Mouse (Mus musculus): Measurements from ENCODE around the gene Tmem110. TPM values are rescaled to one million over a fixed set of nuclear protein-coding genes. Genes with fewer than 3 reads are reported as not detected.

Tmem110 gene
- polyA plus RNA-seq, 1 experiment from 2014 or later = 26.4 TPM

- Histone ChIP-seq H3K27ac (ENCODE audit: low read length) (no peak overlapping the region), H3K4me1 (ENCODE audit: control insufficient read depth, insufficient read depth, low read length) (no peaks in the 10 kb centered on the region), H3K27me3 (ENCODE audit: control insufficient read depth, insufficient read depth, low read length) (no peaks in the 10 kb centered on the region), H3K4me3 (replicated peaks; ENCODE audit: low read length) (no peak overlapping the region), H3K36me3 (ENCODE audit: control insufficient read depth, insufficient read depth, low read length) (no peaks in the 10 kb centered on the region), H3K9ac (ENCODE audit: low read length) (no peak overlapping the region), H3K4me2 (ENCODE audit: low read depth, low read length) (no peak overlapping the region), H3K9me3 (replicated peaks; ENCODE audit: control insufficient read depth, low read length) (no peaks in the 10 kb centered on the region)
- WGBS = 88% methylated on average over 3 of the region's 3 CpGs
- no peak for ATAC-seq (ENCODE audit: insufficient read depth, low FRiP score)
These were observed 29.9 kb downstream of the Tmem110 start for GRCm38 (mm10) chr14:30855316-30855715.

GRCm38 (mm10) chr14:30856885-30857507 lies 31.6 kb downstream of the Tmem110 start:
- Histone ChIP-seq H3K9me3 (replicated peaks; ENCODE audit: control insufficient read depth, low read length) (no peaks in the 10 kb centered on the region), H3K27me3 (ENCODE audit: control insufficient read depth, insufficient read depth, low read length) (no peaks in the 10 kb centered on the region), H3K4me3 (replicated peaks; ENCODE audit: low read length) (no peak overlapping the region), H3K4me1 (ENCODE audit: control insufficient read depth, insufficient read depth, low read length) (peaks cover 7% of the 10 kb centered on the region; the same call in 1 of the 2 replicates), H3K4me2 (ENCODE audit: low read depth, low read length) (no peak overlapping the region), H3K9ac (ENCODE audit: low read length) (no peak overlapping the region), H3K27ac (ENCODE audit: low read length) (no peak overlapping the region), H3K36me3 (ENCODE audit: control insufficient read depth, insufficient read depth, low read length) (no peaks in the 10 kb centered on the region)
- WGBS = 63% methylated on average over 10 of the region's 10 CpGs
- no peak for ATAC-seq (ENCODE audit: insufficient read depth, low FRiP score)

- Histone ChIP-seq H3K9ac (ENCODE audit: low read length) (no peak overlapping the region), H3K4me1 (ENCODE audit: control insufficient read depth, insufficient read depth, low read length) (peaks cover 11% of the 10 kb centered on the region; the same call in 1 of the 2 replicates), H3K27me3 (ENCODE audit: control insufficient read depth, insufficient read depth, low read length) (no peaks in the 10 kb centered on the region), H3K27ac (ENCODE audit: low read length) (no peak overlapping the region), H3K36me3 (ENCODE audit: control insufficient read depth, insufficient read depth, low read length) (no peaks in the 10 kb centered on the region), H3K4me2 (ENCODE audit: low read depth, low read length) (no peak overlapping the region), H3K9me3 (replicated peaks; ENCODE audit: control insufficient read depth, low read length) (no peaks in the 10 kb centered on the region), H3K4me3 (replicated peaks; ENCODE audit: low read length) (no peak overlapping the region)
- no peak for ATAC-seq (ENCODE audit: insufficient read depth, low FRiP score)
- 79% methylated on average over 4 of the region's 4 CpGs for whole genome bisulfite sequencing
These were observed 32.6 kb downstream of the Tmem110 start for GRCm38 (mm10) chr14:30857990-30858389.

- ATAC-seq (ENCODE audit: insufficient read depth, low FRiP score) = peak; percentile 77
- no peaks in the 10 kb centered on the region for H3K9me3 ChIP-seq (replicated peaks; ENCODE audit: control insufficient read depth, low read length)
- peak overlapping the region; percentile 50; the same call in 1 of the 2 replicates for H3K27ac ChIP-seq (ENCODE audit: low read length)
- no peaks in the 10 kb centered on the region for H3K27me3 ChIP-seq (ENCODE audit: control insufficient read depth, insufficient read depth, low read length)
- H3K4me2 ChIP-seq (ENCODE audit: low read depth, low read length) = peak overlapping the region; percentile 9
- H3K4me3 ChIP-seq (replicated peaks; ENCODE audit: low read length) = no peak overlapping the region
- peaks cover 15% of the 10 kb centered on the region; the same call in 1 of the 2 replicates for H3K4me1 ChIP-seq (ENCODE audit: control insufficient read depth, insufficient read depth, low read length)
- peak overlapping the region; percentile 2; the same call in 1 of the 2 replicates for H3K9ac ChIP-seq (ENCODE audit: low read length)
- H3K36me3 ChIP-seq (ENCODE audit: control insufficient read depth, insufficient read depth, low read length) = no peaks in the 10 kb centered on the region
- 34% methylated on average over 16 of the region's 16 CpGs for WGBS
These were observed 36.2 kb downstream of the Tmem110 start for GRCm38 (mm10) chr14:30861421-30862125.

- Histone ChIP-seq H3K27ac (ENCODE audit: low read length) (no peak overlapping the region), H3K36me3 (ENCODE audit: control insufficient read depth, insufficient read depth, low read length) (no peaks in the 10 kb centered on the region), H3K27me3 (ENCODE audit: control insufficient read depth, insufficient read depth, low read length) (no peaks in the 10 kb centered on the region), H3K4me2 (ENCODE audit: low read depth, low read length) (no peak overlapping the region; the same call in 1 of the 2 replicates), H3K4me3 (replicated peaks; ENCODE audit: low read length) (no peak overlapping the region), H3K4me1 (ENCODE audit: control insufficient read depth, insufficient read depth, low read length) (peaks cover 15% of the 10 kb centered on the region; the same call in 1 of the 2 replicates), H3K9ac (ENCODE audit: low read length) (0 out of 2 replicates have a peak overlapping the region, but pooled peaks have one; percentile 2), H3K9me3 (replicated peaks; ENCODE audit: control insufficient read depth, low read length) (no peaks in the 10 kb centered on the region)
- no peak for ATAC-seq (ENCODE audit: insufficient read depth, low FRiP score)
- 65% methylated on average over 9 of the region's 9 CpGs for WGBS
These were observed 37.0 kb downstream of the Tmem110 start for GRCm38 (mm10) chr14:30862368-30862767.

GRCm38 (mm10) chr14:30865311-30865710 lies 39.9 kb downstream of the Tmem110 start:
- Histone ChIP-seq H3K4me3 (replicated peaks; ENCODE audit: low read length) (no peak overlapping the region), H3K4me1 (ENCODE audit: control insufficient read depth, insufficient read depth, low read length) (peaks cover 15% of the 10 kb centered on the region; the same call in 1 of the 2 replicates), H3K4me2 (ENCODE audit: low read depth, low read length) (no peak overlapping the region), H3K27me3 (ENCODE audit: control insufficient read depth, insufficient read depth, low read length) (no peaks in the 10 kb centered on the region), H3K27ac (ENCODE audit: low read length) (no peak overlapping the region), H3K36me3 (ENCODE audit: control insufficient read depth, insufficient read depth, low read length) (no peaks in the 10 kb centered on the region), H3K9me3 (replicated peaks; ENCODE audit: control insufficient read depth, low read length) (no peaks in the 10 kb centered on the region), H3K9ac (ENCODE audit: low read length) (no peak overlapping the region)
- WGBS = 79% methylated on average over 3 of the region's 3 CpGs
- ATAC-seq (ENCODE audit: insufficient read depth, low FRiP score) = no peak

GRCm38 (mm10) chr14:30867042-30867441 lies 41.7 kb downstream of the Tmem110 start:
- no peak overlapping the region for H3K27ac ChIP-seq (ENCODE audit: low read length)
- 22% methylated on average over 5 of the region's 5 CpGs for WGBS
- peaks cover 8% of the 10 kb centered on the region; the same call in 1 of the 2 replicates for H3K4me1 ChIP-seq (ENCODE audit: control insufficient read depth, insufficient read depth, low read length)
- H3K27me3 ChIP-seq (ENCODE audit: control insufficient read depth, insufficient read depth, low read length) = no peaks in the 10 kb centered on the region
- H3K9me3 ChIP-seq (replicated peaks; ENCODE audit: control insufficient read depth, low read length) = no peaks in the 10 kb centered on the region
- H3K4me3 ChIP-seq (replicated peaks; ENCODE audit: low read length) = no peak overlapping the region
- no peaks in the 10 kb centered on the region for H3K36me3 ChIP-seq (ENCODE audit: control insufficient read depth, insufficient read depth, low read length)
- no peak overlapping the region for H3K4me2 ChIP-seq (ENCODE audit: low read depth, low read length)
- ATAC-seq (ENCODE audit: insufficient read depth, low FRiP score) = 0 out of 2 replicates have a peak, but pooled peaks have one; percentile 42
- no peak overlapping the region for H3K9ac ChIP-seq (ENCODE audit: low read length)

- no peaks in the 10 kb centered on the region for H3K4me1 ChIP-seq (ENCODE audit: control insufficient read depth, insufficient read depth, low read length)
- H3K36me3 ChIP-seq (ENCODE audit: control insufficient read depth, insufficient read depth, low read length) = no peaks in the 10 kb centered on the region; the same call in 1 of the 2 replicates
- H3K4me3 ChIP-seq (replicated peaks; ENCODE audit: low read length) = no peak overlapping the region
- H3K9ac ChIP-seq (ENCODE audit: low read length) = no peak overlapping the region
- H3K27me3 ChIP-seq (ENCODE audit: control insufficient read depth, insufficient read depth, low read length) = no peaks in the 10 kb centered on the region
- no peak overlapping the region for H3K27ac ChIP-seq (ENCODE audit: low read length)
- no peak for ATAC-seq (ENCODE audit: insufficient read depth, low FRiP score)
- H3K4me2 ChIP-seq (ENCODE audit: low read depth, low read length) = no peak overlapping the region
- 79% methylated on average over 10 of the region's 10 CpGs for WGBS
- no peaks in the 10 kb centered on the region for H3K9me3 ChIP-seq (replicated peaks; ENCODE audit: control insufficient read depth, low read length)
These were observed 43.4 kb downstream of the Tmem110 start for GRCm38 (mm10) chr14:30868826-30869225.

GRCm38 (mm10) chr14:30869391-30869801 lies 44.0 kb downstream of the Tmem110 start:
- H3K36me3 ChIP-seq (ENCODE audit: control insufficient read depth, insufficient read depth, low read length) = no peaks in the 10 kb centered on the region; the same call in 1 of the 2 replicates

More at GRCm38 (mm10) chr14:30869391-30869801, 44.0 kb downstream of the Tmem110 start:
- Histone ChIP-seq H3K9ac (ENCODE audit: low read length) (no peak overlapping the region), H3K27me3 (ENCODE audit: control insufficient read depth, insufficient read depth, low read length) (no peaks in the 10 kb centered on the region), H3K4me3 (replicated peaks; ENCODE audit: low read length) (no peak overlapping the region), H3K9me3 (replicated peaks; ENCODE audit: control insufficient read depth, low read length) (no peaks in the 10 kb centered on the region), H3K4me2 (ENCODE audit: low read depth, low read length) (no peak overlapping the region), H3K27ac (ENCODE audit: low read length) (peak overlapping the region; percentile 72), H3K4me1 (ENCODE audit: control insufficient read depth, insufficient read depth, low read length) (no peaks in the 10 kb centered on the region)
- no peak for ATAC-seq (ENCODE audit: insufficient read depth, low FRiP score)
- WGBS = 79% methylated on average over 8 of the region's 8 CpGs
